Comparison of ENCODE assay signal across 18 mouse cellular contexts in the genomic region with DNA sequence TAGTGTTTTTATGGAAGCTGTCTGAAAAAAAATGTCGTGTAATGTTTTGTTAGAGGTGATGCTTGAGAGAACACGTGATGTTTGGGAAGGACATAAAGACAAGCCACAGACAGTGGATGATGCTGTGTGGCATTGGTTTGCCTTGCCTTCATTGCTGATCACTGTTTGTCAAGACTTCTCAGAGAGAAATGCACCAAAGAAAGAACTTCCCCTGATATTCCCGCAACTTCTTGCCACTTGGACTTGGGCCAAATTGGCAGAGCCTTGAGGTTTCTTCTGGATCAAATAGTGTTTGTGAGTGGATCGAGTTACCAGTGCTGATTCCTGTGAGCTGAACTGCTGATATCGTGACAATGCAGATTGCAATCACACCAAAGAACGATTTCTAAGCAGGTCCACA.
"Had no signal": no experiment of that assay in that cellular context is flagged by ENCODE, and none has a peak within 500 bp of the region (broad histone marks: within the 10 kb centered on the region; RNA-seq: fewer than 3 reads in every experiment).

No protein-coding gene starts in this region.

- H3K4me1 ChIP-seq: midbrain, embryonic 10.5 days; midbrain, embryonic 13.5 days; midbrain, embryonic 15.5 days; neural tube, embryonic 13.5 days; neural tube, embryonic 15.5 days had no signal

- DNase-seq: lung, adult 18-20 months; lung, embryonic 14.5 days; lung, postnatal 10 days; lung, postnatal 4 days; retina, postnatal 1 day; right cerebral cortex, adult 18-20 months; right cerebral cortex, postnatal 25 days; right cerebral cortex, postnatal 4 days; spleen, adult 18-20 months; thymus, adult 18-20 months; thymus, postnatal 14 days; thymus, postnatal 36 days had no signal

- H3K36me3 ChIP-seq: midbrain, embryonic 10.5 days; midbrain, embryonic 13.5 days; midbrain, embryonic 15.5 days; neural tube, embryonic 13.5 days; neural tube, embryonic 15.5 days had no signal

- ATAC-seq: midbrain, embryonic 13.5 days; midbrain, embryonic 15.5 days had no signal

- H3K4me2 ChIP-seq: lung, embryonic 14.5 days; midbrain, embryonic 13.5 days; midbrain, embryonic 15.5 days; neural tube, embryonic 13.5 days; neural tube, embryonic 15.5 days had no signal

- H3K27ac ChIP-seq: midbrain, embryonic 10.5 days; midbrain, embryonic 13.5 days; midbrain, embryonic 15.5 days; neural tube, embryonic 13.5 days; neural tube, embryonic 15.5 days had no signal

- H3K9ac ChIP-seq: lung, embryonic 14.5 days; midbrain, embryonic 13.5 days; midbrain, embryonic 15.5 days; neural tube, embryonic 13.5 days; neural tube, embryonic 15.5 days had no signal

- H3K4me3 ChIP-seq: midbrain, embryonic 10.5 days; midbrain, embryonic 13.5 days; midbrain, embryonic 15.5 days; myocyte; neural tube, embryonic 13.5 days; neural tube, embryonic 15.5 days had no signal
